Mouse (Mus musculus): ENCODE measurements at regions not wholly inside any gene's neighbourhood (a gene's known extent, or its start where the extent isn't known, plus 50 kb on each side); places are given as distances from the start of the nearest gene placed in this dataset.

GRCm38 (mm10) chrX:166971721-166972120, 237.4 kb downstream of the Tmsb4x start:
- DNase-seq (ENCODE audit: low spot score) = no peak

- DNase-seq (ENCODE audit: low spot score) = no peak
These were observed 244.2 kb downstream of the Tmsb4x start for GRCm38 (mm10) chrX:166964656-166965582.

- DNase-seq (ENCODE audit: low spot score) = no peak
These were observed 256.5 kb downstream of the Tmsb4x start for GRCm38 (mm10) chrX:166952528-166953189.

GRCm38 (mm10) chrX:166951011-166951410, 258.1 kb downstream of the Tmsb4x start:
- DNase-seq (ENCODE audit: low spot score) = no peak

- no peak for DNase-seq (ENCODE audit: low spot score)
These were observed 263.2 kb downstream of the Tmsb4x start for GRCm38 (mm10) chrX:166945915-166946314.

GRCm38 (mm10) chrX:166945476-166945875, 263.6 kb downstream of the Tmsb4x start:
- no peak for DNase-seq (ENCODE audit: low spot score)

GRCm38 (mm10) chrX:166933766-166934165, 275.3 kb downstream of the Tmsb4x start:
- no peak for DNase-seq (ENCODE audit: low spot score)

- DNase-seq (ENCODE audit: low spot score) = no peak
These were observed 276.6 kb downstream of the Tmsb4x start for GRCm38 (mm10) chrX:166932472-166932871.

GRCm38 (mm10) chrX:166931048-166931447, 278.1 kb downstream of the Tmsb4x start:
- DNase-seq (ENCODE audit: low spot score) = peak; percentile 4

GRCm38 (mm10) chrX:166929716-166930420, 279.2 kb downstream of the Tmsb4x start:
- DNase-seq (ENCODE audit: low spot score) = no peak

GRCm38 (mm10) chrX:166915356-166915953, 293.7 kb downstream of the Tmsb4x start:
- no peak for DNase-seq (ENCODE audit: low spot score)

GRCm38 (mm10) chrX:166906602-166907001, 302.5 kb downstream of the Tmsb4x start:
- no peak for DNase-seq (ENCODE audit: low spot score)

GRCm38 (mm10) chrX:166900761-166901160, 308.4 kb downstream of the Tmsb4x start:
- DNase-seq (ENCODE audit: low spot score) = no peak

GRCm38 (mm10) chrX:166895199-166895598, 309.7 kb upstream of the Egfl6 start:
- DNase-seq (ENCODE audit: low spot score) = no peak

GRCm38 (mm10) chrX:166886417-166886816, 300.9 kb upstream of the Egfl6 start:
- DNase-seq (ENCODE audit: low spot score) = no peak

GRCm38 (mm10) chrX:166869515-166869914, 284.0 kb upstream of the Egfl6 start:
- DNase-seq (ENCODE audit: low spot score) = no peak

GRCm38 (mm10) chrX:166867692-166868091, 282.2 kb upstream of the Egfl6 start:
- DNase-seq (ENCODE audit: low spot score) = no peak

Data from urinary bladder, postnatal 14 days (tissue).